Mouse (Mus musculus): ENCODE measurements around the gene Mrrf.

- no peak for TF ChIP-seq CTCF (IDR thresholded peaks at IDR 0.05; ENCODE audit: low read depth, low read length)
- no peak for TF ChIP-seq GATA2 (IDR thresholded peaks at IDR 0.05; ENCODE audit: borderline replicate concordance, low read depth, low read length)
These were observed 101.4 kb downstream of the Mrrf start for GRCm38 (mm10) chr2:36237557-36237956.

Measured in G1E (cell line).